Mouse (Mus musculus): Measurements from ENCODE around the gene Ccdc177. TPM values are rescaled to one million over a fixed set of nuclear protein-coding genes. Genes with fewer than 3 reads are reported as not detected.

Gene Ccdc177
- polyA plus RNA-seq, 1 experiment: 0.01 TPM

DNA sequence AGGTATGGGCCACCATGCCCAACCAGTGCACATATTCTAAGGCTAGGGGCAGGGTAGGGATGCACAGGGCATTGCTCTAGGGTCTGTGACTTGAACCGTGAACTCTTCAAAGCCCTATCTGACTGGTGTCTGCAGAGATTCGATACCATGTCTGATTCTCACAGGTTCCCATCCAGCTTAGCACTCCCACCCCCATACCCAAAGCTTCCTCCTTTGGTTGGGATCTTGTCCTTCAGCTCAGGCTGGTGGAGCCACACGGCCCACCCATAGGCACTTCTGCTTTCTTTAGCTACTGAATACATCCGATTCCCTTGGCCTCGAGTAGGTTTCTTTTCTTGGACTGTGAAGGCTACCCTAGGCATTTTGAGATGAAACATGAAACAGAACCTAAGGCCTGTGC is 24.5 kb upstream of the Ccdc177 start:
- DNase-seq (ENCODE audit: low spot score): no peak

DNA sequence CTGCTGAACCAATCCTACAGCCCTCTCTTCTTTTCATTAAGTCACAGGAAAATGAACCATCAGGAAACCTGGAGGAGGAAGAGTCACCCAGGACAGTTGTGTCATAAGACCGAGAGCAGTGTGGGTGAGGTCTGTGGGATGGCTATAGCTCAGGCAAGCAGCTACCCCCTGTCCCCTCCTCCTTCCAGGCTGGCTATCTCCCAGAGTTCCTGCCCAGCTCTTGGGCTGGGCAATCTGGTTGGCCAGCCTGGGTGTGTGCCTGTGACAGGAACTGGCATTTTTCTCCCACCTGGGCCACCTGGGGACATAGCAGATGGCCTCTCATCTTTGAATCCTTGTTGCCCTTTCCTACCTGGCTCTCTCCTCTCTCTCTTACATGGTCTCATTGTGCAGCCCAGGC is 23.4 kb upstream of the Ccdc177 start:
- DNase-seq (ENCODE audit: low spot score): no peak

- DNase-seq (ENCODE audit: low spot score): no peak
Measured at GRCm38 (mm10) chr12:80782892-80783291, 22.4 kb upstream of the Ccdc177 start.

- DNase-seq (ENCODE audit: low spot score): no peak
Measured at GRCm38 (mm10) chr12:80782190-80782589, 21.7 kb upstream of the Ccdc177 start.

DNA sequence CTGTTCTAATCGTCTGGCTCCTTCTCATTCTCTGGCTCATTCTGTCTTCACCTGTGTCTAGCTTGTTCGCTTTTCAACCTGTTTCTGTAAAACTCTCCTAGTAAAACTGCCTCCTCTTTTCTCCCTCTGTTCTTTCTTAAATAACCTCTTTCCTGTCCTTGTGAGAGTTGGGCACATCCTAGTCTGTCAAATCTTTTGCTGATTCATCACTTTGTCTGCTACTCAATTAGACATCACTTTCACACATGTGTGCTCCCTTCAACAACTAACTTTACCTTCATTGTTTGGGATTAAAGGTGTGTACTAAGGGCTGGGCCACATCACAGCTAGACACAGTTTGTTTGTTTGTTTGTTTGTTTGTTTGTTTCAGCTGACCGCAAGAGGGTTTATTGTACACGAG is 19.3 kb upstream of the Ccdc177 start:
- no peak for DNase-seq (ENCODE audit: low spot score)

GRCm38 (mm10) chr12:80778188-80778936 is 17.9 kb upstream of the Ccdc177 start:
- DNase-seq (ENCODE audit: low spot score): no peak

- DNase-seq (ENCODE audit: low spot score): no peak
Measured at GRCm38 (mm10) chr12:80776046-80776634, 15.7 kb upstream of the Ccdc177 start.

GRCm38 (mm10) chr12:80774786-80775185 is 14.3 kb upstream of the Ccdc177 start:
- no peak for DNase-seq (ENCODE audit: low spot score)

DNA sequence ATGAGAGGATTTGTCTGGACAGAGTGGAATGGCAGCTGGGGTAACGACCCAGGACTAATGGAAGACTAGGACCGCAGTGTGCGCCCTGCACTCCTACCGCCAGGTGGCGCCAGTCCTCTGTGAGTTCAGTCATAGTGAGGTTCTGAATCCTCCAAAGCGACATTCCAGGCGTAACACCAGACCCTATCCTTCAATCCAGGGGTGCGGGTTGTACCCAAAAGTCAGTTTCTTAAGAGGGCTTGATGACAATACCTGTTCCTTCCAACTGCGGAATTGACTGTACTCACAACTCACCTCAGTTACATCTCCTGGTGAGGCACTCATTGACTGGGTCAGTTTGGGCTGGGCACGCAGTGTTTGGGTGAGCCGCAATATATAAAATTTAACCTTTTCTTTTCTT is 9.2 kb upstream of the Ccdc177 start:
- DNase-seq (ENCODE audit: low spot score): peak; percentile 60

GRCm38 (mm10) chr12:80764116-80764515 is 3.6 kb upstream of the Ccdc177 start:
- no peak for DNase-seq (ENCODE audit: low spot score)

GRCm38 (mm10) chr12:80762982-80763381 is 2.5 kb upstream of the Ccdc177 start:
- DNase-seq (ENCODE audit: low spot score): no peak

- no peak for DNase-seq (ENCODE audit: low spot score)
Measured at GRCm38 (mm10) chr12:80759713-80760395, 633 bp downstream of the Ccdc177 start.

- DNase-seq (ENCODE audit: low spot score): no peak
Measured at GRCm38 (mm10) chr12:80759387-80759712, 1.1 kb downstream of the Ccdc177 start.

DNA sequence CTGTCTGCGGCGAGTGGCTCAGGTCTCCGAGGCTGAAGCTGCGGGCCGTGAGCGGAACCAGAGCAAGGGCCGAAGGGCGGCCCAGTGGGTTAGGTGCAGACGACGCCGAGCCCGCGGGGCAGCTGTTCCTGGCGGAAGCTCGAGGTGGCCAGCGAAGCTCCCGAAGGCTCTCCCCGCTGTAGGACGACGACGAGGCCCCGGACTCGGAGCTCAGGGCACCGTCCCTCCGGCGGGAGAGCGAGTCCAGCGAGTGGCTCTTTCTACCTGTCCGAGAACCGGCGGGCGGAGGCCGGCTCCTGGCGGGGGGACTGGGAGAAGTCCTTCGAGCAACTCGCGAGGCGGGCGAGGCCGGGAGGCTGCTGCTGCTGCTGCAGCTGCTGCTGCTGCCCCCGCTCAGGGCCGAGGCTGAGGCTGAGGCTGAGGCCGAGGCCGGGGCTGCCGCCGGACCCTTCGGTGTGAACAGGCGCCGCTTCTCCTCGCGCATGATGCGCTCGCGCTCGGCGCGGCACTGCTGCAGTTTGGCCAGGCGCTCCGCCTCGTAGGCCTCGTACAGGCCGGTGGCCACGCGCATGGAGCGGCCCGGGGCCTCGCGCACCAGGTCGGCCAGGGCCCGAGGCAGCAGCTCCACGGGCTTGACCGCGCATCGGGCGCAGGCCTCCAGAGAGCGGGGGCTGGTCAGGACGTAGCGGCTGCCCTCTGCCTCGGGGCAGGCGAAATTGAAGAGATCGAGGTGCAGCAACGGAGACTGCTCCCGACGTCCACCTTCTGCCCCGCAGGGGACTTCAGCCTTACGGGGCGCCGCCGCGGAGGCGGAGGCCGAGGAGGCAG is 1.7 kb downstream of the Ccdc177 start:
- peak; percentile 46 for DNase-seq (ENCODE audit: low spot score)

DNA sequence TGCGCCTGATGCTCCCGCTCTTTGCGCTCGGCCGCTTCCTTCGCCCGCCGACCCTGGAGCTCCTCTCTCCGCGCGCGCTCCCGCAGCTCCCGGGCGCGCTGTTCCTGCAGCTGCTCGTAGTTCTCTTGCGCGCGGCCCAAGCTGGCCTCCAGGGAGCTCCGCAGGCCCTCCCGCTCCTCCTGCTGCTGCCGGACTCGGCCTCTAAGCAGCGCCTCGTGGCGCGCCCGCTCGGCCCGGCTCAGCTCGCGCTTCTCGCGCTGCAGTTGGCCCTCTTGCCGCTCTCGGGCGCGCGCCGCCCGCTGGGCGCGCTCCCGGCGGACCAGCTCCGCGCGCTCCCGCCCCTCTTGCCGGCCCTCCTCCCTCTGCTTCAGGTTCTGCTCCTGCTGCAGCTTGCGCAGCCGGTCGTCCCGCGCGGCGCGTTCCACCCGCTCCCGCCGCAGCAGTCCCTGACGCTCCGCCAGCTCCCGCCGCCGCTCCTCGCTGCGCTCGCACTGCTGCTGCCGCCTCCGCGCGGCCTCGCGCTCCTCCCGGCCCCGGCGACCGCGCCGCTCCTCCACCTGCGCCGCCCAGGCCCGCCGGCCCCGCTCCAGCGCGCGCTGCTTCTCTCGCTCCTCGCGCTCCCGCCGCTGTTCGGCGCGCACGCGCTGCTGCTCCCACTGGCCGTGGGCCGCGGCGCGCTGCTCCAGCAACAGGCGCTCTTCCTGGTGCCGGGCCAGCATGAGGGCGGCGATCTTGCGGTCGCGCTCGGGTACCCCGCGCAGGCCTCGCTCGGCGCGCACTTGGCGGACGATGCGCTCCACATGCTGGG is 2.5 kb downstream of the Ccdc177 start:
- DNase-seq (ENCODE audit: low spot score): peak; percentile 59

- no peak for DNase-seq (ENCODE audit: low spot score)
Measured at GRCm38 (mm10) chr12:80751556-80751955, 8.9 kb downstream of the Ccdc177 start.

DNA sequence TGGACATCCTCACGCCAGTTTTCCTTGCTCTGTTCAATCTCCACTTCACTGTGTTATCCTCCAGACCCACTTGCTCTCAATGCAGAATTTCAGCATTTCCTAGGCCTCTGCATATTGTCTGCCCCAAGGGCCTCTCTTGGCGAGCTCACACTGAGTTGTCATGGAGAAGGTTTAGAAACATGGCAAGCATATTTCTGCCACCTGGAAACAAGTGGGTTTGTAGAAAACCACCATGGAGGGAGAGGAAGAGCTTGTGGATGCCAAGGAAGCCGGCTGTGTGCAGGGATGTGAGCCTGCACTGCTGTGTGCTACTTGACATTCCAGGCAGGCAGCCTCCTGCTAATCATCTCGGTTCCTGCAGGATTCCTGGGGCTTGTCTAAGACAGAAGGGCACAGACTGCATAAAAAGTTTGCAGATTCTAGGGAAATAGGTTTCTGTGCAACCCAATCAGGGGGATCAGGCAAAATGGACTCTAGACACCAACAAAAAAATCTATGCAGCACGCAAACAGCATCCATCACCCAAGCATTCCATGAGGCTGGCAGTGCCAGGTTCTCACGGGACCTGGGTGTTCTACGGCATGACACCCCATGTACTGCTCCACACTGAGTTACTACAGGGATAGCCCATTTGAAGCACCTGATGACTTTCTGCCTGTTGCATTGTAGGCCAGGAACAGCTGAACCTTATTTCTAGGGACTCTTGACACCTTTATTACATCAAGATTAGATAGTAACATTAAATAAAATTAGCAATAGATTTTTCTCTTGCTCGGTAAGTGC is 14.3 kb downstream of the Ccdc177 start:
- DNase-seq (ENCODE audit: low spot score): no peak

DNA sequence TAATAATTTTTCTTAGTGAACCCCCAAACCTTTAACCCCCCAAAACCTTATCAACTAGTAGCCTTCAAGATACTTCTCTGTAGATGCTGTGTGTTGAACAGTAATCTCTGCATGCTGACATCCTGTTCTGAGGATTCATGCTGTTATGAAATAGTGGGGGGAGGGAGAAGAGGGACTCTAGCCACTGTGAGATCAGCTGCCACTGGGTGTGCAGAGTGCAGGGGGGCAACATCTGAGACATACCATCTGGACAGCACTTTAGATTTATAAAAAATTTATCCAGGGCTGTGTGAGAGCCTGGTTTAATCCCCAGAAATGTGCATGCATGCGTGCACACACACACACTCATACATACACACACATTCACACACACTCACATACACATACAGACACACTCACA is 15.9 kb downstream of the Ccdc177 start:
- no peak for DNase-seq (ENCODE audit: low spot score)

DNA sequence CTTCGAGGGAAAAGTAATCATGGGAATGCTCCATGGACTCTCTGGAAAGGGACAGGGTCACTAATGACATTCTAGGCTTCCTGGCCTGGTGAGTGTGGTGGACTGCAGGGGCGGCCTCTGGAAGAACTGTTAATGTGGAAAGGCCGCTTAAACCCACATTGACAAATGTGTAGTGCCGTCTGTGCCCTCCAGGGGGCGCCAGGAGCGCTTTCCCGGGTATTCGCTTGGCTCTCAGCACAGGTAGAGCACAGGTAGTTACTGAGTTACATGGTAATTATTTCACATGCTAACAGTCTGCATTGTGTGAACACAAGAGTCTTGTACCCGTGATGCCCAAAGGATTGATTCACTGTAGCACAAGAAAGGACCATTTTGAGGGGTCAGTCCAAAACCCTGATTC is 21.0 kb downstream of the Ccdc177 start:
- DNase-seq (ENCODE audit: low spot score): no peak

GRCm38 (mm10) chr12:80737283-80737600 is 23.2 kb downstream of the Ccdc177 start:
- no peak for DNase-seq (ENCODE audit: low spot score)

Data from urinary bladder, adult 2 months (tissue).